Mouse (Mus musculus): ENCODE results near the gene Tgoln1. TPM values are rescaled to one million over a fixed set of nuclear protein-coding genes. Genes with fewer than 3 reads are reported as not detected.
A peak's percentile ranks its signal among the peaks of the same experiment; 100 is the strongest.

Tgoln1 gene
- polyA plus RNA-seq, 1 experiment from 2014 or later = 40.7 TPM

- Histone ChIP-seq H3K36me3 (ENCODE audit: control insufficient read depth, insufficient read depth, low read length) (peaks cover 4% of the 10 kb centered on the region; the same call in 1 of the 2 replicates), H3K27ac (ENCODE audit: low read length) (no peak overlapping the region), H3K9ac (ENCODE audit: low read depth, low read length) (no peak overlapping the region), H3K27me3 (ENCODE audit: control insufficient read depth, insufficient read depth, low read depth, low read length) (no peaks in the 10 kb centered on the region), H3K4me1 (ENCODE audit: control insufficient read depth, insufficient read depth, low read length) (peaks cover 2% of the 10 kb centered on the region; the same call in 1 of the 2 replicates), H3K4me2 (ENCODE audit: low read length) (no peak overlapping the region), H3K4me3 (ENCODE audit: low read depth, low read length) (no peak overlapping the region), H3K9me3 (replicated peaks; ENCODE audit: control insufficient read depth, low read length, poor library complexity, severe bottlenecking) (no peaks in the 10 kb centered on the region)
- 97% methylated on average over 10 of the region's 10 CpGs for WGBS
- ATAC-seq = no peak
Observed at GRCm38 (mm10) chr6:72568736-72569135, 48.1 kb downstream of the Tgoln1 start.

GRCm38 (mm10) chr6:72567508-72567907 is 49.3 kb downstream of the Tgoln1 start:
- no peaks in the 10 kb centered on the region for H3K27me3 ChIP-seq (ENCODE audit: control insufficient read depth, insufficient read depth, low read depth, low read length)
- no peaks in the 10 kb centered on the region for H3K9me3 ChIP-seq (replicated peaks; ENCODE audit: control insufficient read depth, low read length, poor library complexity, severe bottlenecking)
- H3K4me2 ChIP-seq (ENCODE audit: low read length) = no peak overlapping the region
- peaks cover 2% of the 10 kb centered on the region; the same call in 1 of the 2 replicates for H3K4me1 ChIP-seq (ENCODE audit: control insufficient read depth, insufficient read depth, low read length)
- H3K4me3 ChIP-seq (ENCODE audit: low read depth, low read length) = no peak overlapping the region
- no peaks in the 10 kb centered on the region; the same call in 1 of the 2 replicates for H3K36me3 ChIP-seq (ENCODE audit: control insufficient read depth, insufficient read depth, low read length)
- no peak overlapping the region for H3K27ac ChIP-seq (ENCODE audit: low read length)
- ATAC-seq = no peak
- WGBS = 88% methylated on average over 5 of the region's 5 CpGs
- no peak overlapping the region for H3K9ac ChIP-seq (ENCODE audit: low read depth, low read length)

- Histone ChIP-seq H3K4me3 (ENCODE audit: low read depth, low read length) (no peak overlapping the region), H3K27ac (ENCODE audit: low read length) (0 out of 2 replicates have a peak overlapping the region, but pooled peaks have one; percentile 5), H3K9ac (ENCODE audit: low read depth, low read length) (0 out of 2 replicates have a peak overlapping the region, but pooled peaks have one; percentile 1), H3K36me3 (ENCODE audit: control insufficient read depth, insufficient read depth, low read length) (no peaks in the 10 kb centered on the region; the same call in 1 of the 2 replicates), H3K27me3 (ENCODE audit: control insufficient read depth, insufficient read depth, low read depth, low read length) (no peaks in the 10 kb centered on the region), H3K4me1 (ENCODE audit: control insufficient read depth, insufficient read depth, low read length) (peaks cover 2% of the 10 kb centered on the region; the same call in 1 of the 2 replicates), H3K4me2 (ENCODE audit: low read length) (no peak overlapping the region), H3K9me3 (replicated peaks; ENCODE audit: control insufficient read depth, low read length, poor library complexity, severe bottlenecking) (no peaks in the 10 kb centered on the region)
- WGBS = 0% methylated on average over 4 of the region's 4 CpGs
- ATAC-seq = peak; percentile 88
Observed at GRCm38 (mm10) chr6:72566044-72566443, 50.8 kb downstream of the Tgoln1 start.

- H3K4me2 ChIP-seq (ENCODE audit: low read length) = no peak overlapping the region
- no peaks in the 10 kb centered on the region; the same call in 1 of the 2 replicates for H3K36me3 ChIP-seq (ENCODE audit: control insufficient read depth, insufficient read depth, low read length)
- peak; percentile 37 for ATAC-seq
- 0 out of 2 replicates have a peak overlapping the region, but pooled peaks have one; percentile 5 for H3K27ac ChIP-seq (ENCODE audit: low read length)
- H3K27me3 ChIP-seq (ENCODE audit: control insufficient read depth, insufficient read depth, low read depth, low read length) = no peaks in the 10 kb centered on the region
- 73% methylated on average over 7 of the region's 7 CpGs for WGBS
- peaks cover 2% of the 10 kb centered on the region; the same call in 1 of the 2 replicates for H3K4me1 ChIP-seq (ENCODE audit: control insufficient read depth, insufficient read depth, low read length)
- H3K9ac ChIP-seq (ENCODE audit: low read depth, low read length) = no peak overlapping the region
- no peaks in the 10 kb centered on the region for H3K9me3 ChIP-seq (replicated peaks; ENCODE audit: control insufficient read depth, low read length, poor library complexity, severe bottlenecking)
- H3K4me3 ChIP-seq (ENCODE audit: low read depth, low read length) = no peak overlapping the region
Observed at GRCm38 (mm10) chr6:72565506-72565905, 51.3 kb downstream of the Tgoln1 start.

GRCm38 (mm10) chr6:72562894-72563293 is 53.9 kb downstream of the Tgoln1 start:
- Histone ChIP-seq H3K4me1 (ENCODE audit: control insufficient read depth, insufficient read depth, low read length) (peaks cover 2% of the 10 kb centered on the region; the same call in 1 of the 2 replicates), H3K9ac (ENCODE audit: low read depth, low read length) (no peak overlapping the region), H3K27me3 (ENCODE audit: control insufficient read depth, insufficient read depth, low read depth, low read length) (no peaks in the 10 kb centered on the region), H3K36me3 (ENCODE audit: control insufficient read depth, insufficient read depth, low read length) (no peaks in the 10 kb centered on the region; the same call in 1 of the 2 replicates), H3K9me3 (replicated peaks; ENCODE audit: control insufficient read depth, low read length, poor library complexity, severe bottlenecking) (no peaks in the 10 kb centered on the region), H3K4me2 (ENCODE audit: low read length) (no peak overlapping the region), H3K4me3 (ENCODE audit: low read depth, low read length) (no peak overlapping the region), H3K27ac (ENCODE audit: low read length) (no peak overlapping the region)
- 78% methylated on average over 5 of the region's 5 CpGs for WGBS
- ATAC-seq = no peak

GRCm38 (mm10) chr6:72562486-72562885 is 54.3 kb downstream of the Tgoln1 start:
- H3K27me3 ChIP-seq (ENCODE audit: control insufficient read depth, insufficient read depth, low read depth, low read length) = no peaks in the 10 kb centered on the region
- 51% methylated on average over 6 of the region's 6 CpGs for WGBS
- H3K4me1 ChIP-seq (ENCODE audit: control insufficient read depth, insufficient read depth, low read length) = peaks cover 2% of the 10 kb centered on the region; the same call in 1 of the 2 replicates
- ATAC-seq = no peak
- H3K4me2 ChIP-seq (ENCODE audit: low read length) = no peak overlapping the region
- no peaks in the 10 kb centered on the region for H3K9me3 ChIP-seq (replicated peaks; ENCODE audit: control insufficient read depth, low read length, poor library complexity, severe bottlenecking)
- no peak overlapping the region for H3K9ac ChIP-seq (ENCODE audit: low read depth, low read length)
- H3K4me3 ChIP-seq (ENCODE audit: low read depth, low read length) = no peak overlapping the region
- no peaks in the 10 kb centered on the region for H3K36me3 ChIP-seq (ENCODE audit: control insufficient read depth, insufficient read depth, low read length)
- no peak overlapping the region for H3K27ac ChIP-seq (ENCODE audit: low read length)

GRCm38 (mm10) chr6:72560801-72561200 is 56.0 kb downstream of the Tgoln1 start:
- no peaks in the 10 kb centered on the region for H3K27me3 ChIP-seq (ENCODE audit: control insufficient read depth, insufficient read depth, low read depth, low read length)
- peaks cover under 1% of the 10 kb centered on the region; the same call in 1 of the 2 replicates for H3K4me1 ChIP-seq (ENCODE audit: control insufficient read depth, insufficient read depth, low read length)
- no peak overlapping the region for H3K4me3 ChIP-seq (ENCODE audit: low read depth, low read length)
- H3K9me3 ChIP-seq (replicated peaks; ENCODE audit: control insufficient read depth, low read length, poor library complexity, severe bottlenecking) = no peaks in the 10 kb centered on the region
- no peak for ATAC-seq
- no peak overlapping the region for H3K9ac ChIP-seq (ENCODE audit: low read depth, low read length)
- H3K36me3 ChIP-seq (ENCODE audit: control insufficient read depth, insufficient read depth, low read length) = no peaks in the 10 kb centered on the region
- H3K27ac ChIP-seq (ENCODE audit: low read length) = no peak overlapping the region
- no peak overlapping the region for H3K4me2 ChIP-seq (ENCODE audit: low read length)
- WGBS = 70% methylated on average over 8 of the region's 8 CpGs

Other genes starting within 250 kb of the Tgoln1 start
- 12.0 and 16.4 TPM in 2 replicates for gene Vamp5, start 236.5 kb downstream of the Tgoln1 start, polyA plus RNA-seq (2015; fragmentation: Nextera tagmentation; extraction: Ambion mirVana)
- 15.3 and 16.0 TPM in 2 replicates for gene Vamp8, start 226.3 kb downstream of the Tgoln1 start, polyA plus RNA-seq (2015; fragmentation: Nextera tagmentation; extraction: Ambion mirVana)
- gene Ggcx, start 202.7 kb downstream of the Tgoln1 start, polyA plus RNA-seq (2015; fragmentation: Nextera tagmentation; extraction: Ambion mirVana) = 14.3 and 15.2 TPM in 2 replicates
- 348 and 379 TPM in 2 replicates for gene Mat2a, start 177.4 kb downstream of the Tgoln1 start, polyA plus RNA-seq (2015; fragmentation: Nextera tagmentation; extraction: Ambion mirVana)
- 0.65 and 0.84 TPM in 2 replicates for gene Sh2d6, start 95.3 kb downstream of the Tgoln1 start, polyA plus RNA-seq (2015; fragmentation: Nextera tagmentation; extraction: Ambion mirVana)
- 5.9 and 6.8 TPM in 2 replicates for gene Capg, start 72.6 kb downstream of the Tgoln1 start, polyA plus RNA-seq (2015; fragmentation: Nextera tagmentation; extraction: Ambion mirVana)
- 17.3 and 17.8 TPM in 2 replicates for gene Elmod3, start 18.6 kb downstream of the Tgoln1 start, polyA plus RNA-seq (2015; fragmentation: Nextera tagmentation; extraction: Ambion mirVana)
- 5.9 and 6.3 TPM in 2 replicates for gene Retsat, start 18.5 kb downstream of the Tgoln1 start, polyA plus RNA-seq (2015; fragmentation: Nextera tagmentation; extraction: Ambion mirVana)
- 4.1 and 4.6 TPM in 2 replicates for gene Tcf7l1, start 172.3 kb upstream of the Tgoln1 start, polyA plus RNA-seq (2015; fragmentation: Nextera tagmentation; extraction: Ambion mirVana)